Mouse (Mus musculus) CH12.LX (cell line): ENCODE data around the gene Dnajc11.

Experiments
- BHLHE40 ChIP-seq: IDR thresholded peaks from 2 replicates; pipeline ENCODE4 v1.6.1; 2011; ENCODE audit warnings: mild to moderate bottlenecking, low read depth, low read length, improper control_type of control experiment
- CHD1 ChIP-seq: IDR thresholded peaks from 2 replicates; pipeline ENCODE4 v1.6.1; 2012; ENCODE audit warnings: low read depth, low read length, improper control_type of control experiment, inconsistent platforms
- CHD2 ChIP-seq: IDR thresholded peaks from 2 replicates; pipeline ENCODE4 v1.6.1; 2011; ENCODE audit warnings: low read length, improper control_type of control experiment
- CTCF ChIP-seq, 2 experiments: IDR thresholded peaks in 1 of 2; conservative IDR thresholded peaks in 1 of 2; 2 replicates each; pipeline ENCODE4 v1.5.1; 2011 to 2012; ENCODE audit warnings: low read depth in 2 of 2, low read length in 2 of 2, improper control_type of control experiment in 1 of 2, inconsistent platforms in 1 of 2, mild to moderate bottlenecking in 1 of 2, moderate library complexity in 1 of 2
- EP300 ChIP-seq: IDR thresholded peaks from 2 replicates; pipeline ENCODE4 v1.6.1; 2011; ENCODE audit warnings: low read length, improper control_type of control experiment
- KAT2A ChIP-seq: IDR thresholded peaks from 2 replicates; pipeline ENCODE4 v1.6.1; 2012; ENCODE audit warnings: low read length, improper control_type of control experiment, inconsistent platforms; ENCODE audit not compliant: insufficient replicate concordance
- MAX ChIP-seq: IDR thresholded peaks from 2 replicates; pipeline ENCODE4 v1.6.1; 2011; ENCODE audit warnings: low read length, improper control_type of control experiment
- MXI1 ChIP-seq: IDR thresholded peaks from 2 replicates; pipeline ENCODE4 v1.6.1; 2011; ENCODE audit warnings: mild to moderate bottlenecking, low read depth, low read length, improper control_type of control experiment
- POLR2A ChIP-seq: IDR thresholded peaks from 2 replicates; pipeline ENCODE4 v1.6.1; 2011; ENCODE audit warnings: low read depth, mild to moderate bottlenecking, improper control_type of control experiment, low read length
- POLR2AphosphoS2 ChIP-seq: IDR thresholded peaks from 2 replicates; pipeline ENCODE4 v1.6.1; 2011; ENCODE audit warnings: low read depth, low read length, improper control_type of control experiment
- RCOR1 ChIP-seq: conservative IDR thresholded peaks from 2 replicates; pipeline ENCODE4 v1.6.1; 2012; ENCODE audit warnings: low read depth, mild to moderate bottlenecking, inconsistent platforms, low read length, improper control_type of control experiment
- ZC3H11A ChIP-seq: IDR thresholded peaks from 2 replicates; pipeline ENCODE4 v1.6.1; 2012; ENCODE audit warnings: low read depth, mild to moderate bottlenecking, inconsistent platforms, low read length, improper control_type of control experiment
- ZNF384 ChIP-seq: IDR thresholded peaks from 2 replicates; pipeline ENCODE4 v1.6.1; 2012; ENCODE audit warnings: low read depth, low read length, improper control_type of control experiment, inconsistent platforms

GRCm38 (mm10) chr4:151901422-151901821 is 32.1 kb upstream of the Dnajc11 start:
- no peak for TF ChIP-seq CHD2
- TF ChIP-seq EP300: no peak
- TF ChIP-seq CTCF (conservative IDR thresholded peaks at IDR 0.05 in 1 of 2, IDR thresholded peaks at IDR 0.05 in 1 of 2; ENCODE audit: low read depth in 2 of 2, low read length in 2 of 2): peak in 1 of 2 experiments; percentile 68; a peak in 3 of 4 replicates
- TF ChIP-seq MAX: no peak
- no peak for TF ChIP-seq RCOR1
- no peak for TF ChIP-seq KAT2A
- TF ChIP-seq POLR2AphosphoS2: no peak
- TF ChIP-seq MXI1: no peak
- TF ChIP-seq BHLHE40: no peak
- no peak for TF ChIP-seq ZC3H11A
- no peak for TF ChIP-seq POLR2A
- no peak for TF ChIP-seq CHD1
- TF ChIP-seq ZNF384: no peak
